Mouse (Mus musculus) neural tube, embryonic 14.5 days (tissue): Measurements from ENCODE around the gene Nptxr. TPM values are rescaled to one million over a fixed set of nuclear protein-coding genes. Genes with fewer than 3 reads are reported as not detected.

ENCODE experiments used
- ATAC-seq: fragments of 200-750 bp; cut with Nextera tagmentation; 2 replicates; pipeline ENCODE4 v1.8.0; 2017; ENCODE audit warnings: low read depth, mild to moderate bottlenecking, moderate TSS enrichment, moderate library complexity
- H3K27ac ChIP-seq: fragments of 300-500 bp; sonication (generic); 2 replicates; pipeline ENCODE4 v1.5.1; 2014; ENCODE audit warnings: low read depth, mild to moderate bottlenecking, control low read depth, low read length, moderate library complexity, mixed read lengths
- H3K27me3 ChIP-seq: fragments of 300-500 bp; sonication (generic); 2 replicates; pipeline ENCODE4 v1.6.1; 2014; ENCODE audit warnings: low read length; ENCODE audit not compliant: control insufficient read depth, insufficient read depth
- H3K36me3 ChIP-seq: fragments of 300-500 bp; sonication (generic); 2 replicates; pipeline ENCODE4 v1.6.1; 2014; ENCODE audit warnings: low read length, mixed read lengths; ENCODE audit not compliant: control insufficient read depth, insufficient read depth
- H3K4me1 ChIP-seq: fragments of 300-500 bp; sonication (generic); 2 replicates; pipeline ENCODE4 v1.6.1; 2014; ENCODE audit warnings: low read length; ENCODE audit not compliant: control insufficient read depth, insufficient read depth
- H3K4me2 ChIP-seq: fragments of 300-500 bp; sonication (generic); 2 replicates; pipeline ENCODE4 v1.6.1; 2014; ENCODE audit warnings: mild to moderate bottlenecking, low read depth, low read length, control low read depth
- H3K4me3 ChIP-seq: fragments of 300-500 bp; sonication (generic); 2 replicates; pipeline ENCODE4 v1.5.1; 2014; ENCODE audit warnings: low read depth, low read length, control low read depth, mixed read lengths
- H3K9ac ChIP-seq: fragments of 300-500 bp; sonication (generic); replicated peaks from 2 replicates; pipeline ENCODE4 v1.6.1; 2014; ENCODE audit warnings: low read depth, mild to moderate bottlenecking, control low read depth, low read length, mixed read lengths
- H3K9me3 ChIP-seq: fragments of 300-500 bp; sonication (generic); 2 replicates; pipeline ENCODE4 v1.6.1; 2016; ENCODE audit warnings: low read length; ENCODE audit not compliant: control insufficient read depth
- WGBS: fragments of 180-500 bp; shearing (Covaris S2); extraction: QIAGEN DNeasy Blood & Tissue Kit; methylation state at CpG from one replicate; pipeline ENCODE4 v1.1.7; 2014; 5-methylcytosine and 5-hydroxymethylcytosine counted together
- polyA plus RNA-seq: library from polyadenylated mRNA; unstranded; fragments of >200 nt; fragmentation: Nextera tagmentation; extraction: Ambion mirVana; gene quantifications from 2 replicates; pipeline ENCODE4 v1.2.1, GENCODE M21; 2014

Nptxr gene
- polyA plus RNA-seq, 1 experiment from 2014 or later, result 23.4 TPM

- no peaks in the 10 kb centered on the region for H3K4me1 ChIP-seq
- H3K9ac ChIP-seq, result no peak overlapping the region
- no peak overlapping the region for H3K4me3 ChIP-seq
- H3K27me3 ChIP-seq, result no peaks in the 10 kb centered on the region
- H3K9me3 ChIP-seq, result no peaks in the 10 kb centered on the region
- WGBS, result 35% methylated on average over 8 of the region's 8 CpGs
- H3K27ac ChIP-seq, result no peak overlapping the region; the same call in 1 of the 2 replicates
- ATAC-seq, result no peak
- no peak overlapping the region for H3K4me2 ChIP-seq
- H3K36me3 ChIP-seq, result no peaks in the 10 kb centered on the region
Measured at GRCm38 (mm10) chr15:79787815-79788214, 16.8 kb downstream of the Nptxr start.

GRCm38 (mm10) chr15:79785056-79785455 is 19.5 kb downstream of the Nptxr start:
- 75% methylated on average over 1 of the region's 1 CpGs for WGBS
- no peak for ATAC-seq
- Histone ChIP-seq H3K36me3 (no peaks in the 10 kb centered on the region), H3K4me2 (no peak overlapping the region), H3K4me3 (no peak overlapping the region), H3K27ac (no peak overlapping the region), H3K4me1 (no peaks in the 10 kb centered on the region), H3K9me3 (no peaks in the 10 kb centered on the region), H3K27me3 (no peaks in the 10 kb centered on the region), H3K9ac (no peak overlapping the region)

- H3K27me3 ChIP-seq, result no peaks in the 10 kb centered on the region
- H3K27ac ChIP-seq, result no peak within 1 kb of the TSS
- H3K4me1 ChIP-seq, result peaks cover 12% of the 10 kb centered on the region; the same call in 1 of the 2 replicates
- H3K4me3 ChIP-seq, result no peak within 1 kb of the TSS
- ATAC-seq, result no peak
- H3K36me3 ChIP-seq, result no peaks in the 10 kb centered on the region
- no peak within 1 kb of the TSS for H3K4me2 ChIP-seq
- H3K9me3 ChIP-seq, result no peaks in the 10 kb centered on the region
- H3K9ac ChIP-seq, result no peak within 1 kb of the TSS
Measured at GRCm38 (mm10) chr15:79777749-79778148, 26.8 kb downstream of the Nptxr start, which contains the start of gene Dnal4. Dnal4 (minus strand) TSS chr15:79777849.

- Histone ChIP-seq H3K9me3 (no peaks in the 10 kb centered on the region), H3K27ac (no peak overlapping the region), H3K4me2 (no peak overlapping the region), H3K4me3 (no peak overlapping the region), H3K4me1 (peaks cover 16% of the 10 kb centered on the region), H3K27me3 (no peaks in the 10 kb centered on the region), H3K36me3 (no peaks in the 10 kb centered on the region), H3K9ac (no peak overlapping the region)
- 74% methylated on average over 7 of the region's 7 CpGs for WGBS
- ATAC-seq, result no peak
Measured at GRCm38 (mm10) chr15:79775662-79776061, 28.9 kb downstream of the Nptxr start.

GRCm38 (mm10) chr15:79774117-79775027 is 30.2 kb downstream of the Nptxr start:
- H3K36me3 ChIP-seq, result no peaks in the 10 kb centered on the region
- peak overlapping the region; percentile 65 for H3K4me2 ChIP-seq
- WGBS, result under 1% methylated on average over 49 of the region's 50 CpGs
- peak overlapping the region; percentile 69 for H3K9ac ChIP-seq
- peak; percentile 99 for ATAC-seq
- H3K4me3 ChIP-seq, result peak overlapping the region; percentile 65
- no peaks in the 10 kb centered on the region for H3K9me3 ChIP-seq
- H3K27me3 ChIP-seq, result no peaks in the 10 kb centered on the region
- H3K4me1 ChIP-seq, result peaks cover 17% of the 10 kb centered on the region
- peak overlapping the region; percentile 66 for H3K27ac ChIP-seq

GRCm38 (mm10) chr15:79770629-79771240 is 33.8 kb downstream of the Nptxr start:
- H3K9me3 ChIP-seq, result no peaks in the 10 kb centered on the region
- no peak for ATAC-seq
- WGBS, result 39% methylated on average over 21 of the region's 21 CpGs
- no peak overlapping the region for H3K27ac ChIP-seq
- no peak overlapping the region for H3K9ac ChIP-seq
- H3K27me3 ChIP-seq, result no peaks in the 10 kb centered on the region
- H3K36me3 ChIP-seq, result no peaks in the 10 kb centered on the region
- H3K4me1 ChIP-seq, result peaks cover 17% of the 10 kb centered on the region
- H3K4me2 ChIP-seq, result peak overlapping the region; percentile 16; the same call in 1 of the 2 replicates
- H3K4me3 ChIP-seq, result no peak overlapping the region

GRCm38 (mm10) chr15:79768302-79768701 is 36.3 kb downstream of the Nptxr start:
- Histone ChIP-seq H3K27ac (no peak overlapping the region), H3K36me3 (peaks cover 6% of the 10 kb centered on the region; the same call in 1 of the 2 replicates), H3K4me1 (peaks cover 6% of the 10 kb centered on the region), H3K9ac (no peak overlapping the region), H3K4me3 (no peak overlapping the region), H3K27me3 (no peaks in the 10 kb centered on the region), H3K4me2 (no peak overlapping the region), H3K9me3 (no peaks in the 10 kb centered on the region)
- 63% methylated on average over 6 of the region's 6 CpGs for WGBS
- no peak for ATAC-seq

GRCm38 (mm10) chr15:79767327-79767961 is 37.1 kb downstream of the Nptxr start:
- H3K27ac ChIP-seq, result no peak overlapping the region
- ATAC-seq, result no peak
- WGBS, result 79% methylated on average over 16 of the region's 16 CpGs

More at GRCm38 (mm10) chr15:79767327-79767961, 37.1 kb downstream of the Nptxr start:
- Histone ChIP-seq H3K4me1 (peaks cover 5% of the 10 kb centered on the region; the same call in 1 of the 2 replicates), H3K27me3 (no peaks in the 10 kb centered on the region), H3K4me3 (no peak overlapping the region), H3K9me3 (no peaks in the 10 kb centered on the region), H3K9ac (no peak overlapping the region), H3K36me3 (peaks cover 12% of the 10 kb centered on the region; the same call in 1 of the 2 replicates), H3K4me2 (no peak overlapping the region)
